Mouse (Mus musculus) MEL (cell line): ENCODE measurements around the gene Senp5. TPM values are rescaled to one million over a fixed set of nuclear protein-coding genes. Genes with fewer than 3 reads are reported as not detected.

ENCODE experiments used
- DNase-seq: peaks from one replicate; pipeline ENCODE4 v3.0.0; 2011; ENCODE audit warnings: low read depth, low spot score
- H3K27ac ChIP-seq: 2 replicates; pipeline ENCODE4 v1.5.1; 2012; ENCODE audit warnings: low read depth, mild to moderate bottlenecking, control low read depth, low read length, moderate library complexity; ENCODE audit not compliant: control insufficient read depth
- H3K27me3 ChIP-seq, 2 experiments: fragments of 150-350 bp in 1 of 2; sonication (generic) in 1 of 2; 2 replicates each; pipeline ENCODE4 v1.6.1; 2012; ENCODE audit warnings: low read length in 2 of 2, mild to moderate bottlenecking in 2 of 2, improper control_type of control experiment in 1 of 2, moderate library complexity in 1 of 2; ENCODE audit not compliant: insufficient read depth in 2 of 2, control insufficient read depth in 1 of 2
- H3K36me3 ChIP-seq, 2 experiments: 2 replicates each; pipeline ENCODE4 v1.6.1; 2012 to 2014; ENCODE audit warnings: low read length in 2 of 2, improper control_type of control experiment in 1 of 2, inconsistent platforms in 1 of 2, mild to moderate bottlenecking in 1 of 2; ENCODE audit not compliant: insufficient read depth in 2 of 2, control insufficient read depth in 1 of 2
- H3K4me1 ChIP-seq, 2 experiments: fragments of 150-350 bp in 1 of 2; sonication (generic) in 1 of 2; 2 replicates each; pipeline ENCODE4 v1.6.1; 2012; ENCODE audit warnings: low read length in 2 of 2, improper control_type of control experiment in 1 of 2, mild to moderate bottlenecking in 1 of 2; ENCODE audit not compliant: insufficient read depth in 2 of 2, control insufficient read depth in 1 of 2
- H3K4me3 ChIP-seq, 2 experiments: fragments of 150-350 bp in 1 of 2; sonication (generic) in 1 of 2; 2 replicates each; pipeline ENCODE4 v1.5.1; 2012; ENCODE audit warnings: low read depth in 2 of 2, low read length in 2 of 2, mild to moderate bottlenecking in 2 of 2, moderate library complexity in 2 of 2, control low read depth in 1 of 2, improper control_type of control experiment in 1 of 2; ENCODE audit not compliant: control insufficient read depth in 1 of 2, insufficient read depth in 1 of 2
- H3K79me2 ChIP-seq: 2 replicates; pipeline ENCODE4 v1.6.1; 2012; ENCODE audit warnings: mild to moderate bottlenecking, low read length, moderate library complexity; ENCODE audit not compliant: control insufficient read depth, poor library complexity, insufficient read depth
- H3K9ac ChIP-seq: 2 replicates; pipeline ENCODE4 v1.6.1; 2012; ENCODE audit warnings: low read depth, mild to moderate bottlenecking, control low read depth, low read length, moderate library complexity; ENCODE audit not compliant: control insufficient read depth, poor library complexity, severe bottlenecking
- H3K9me3 ChIP-seq: fragments of 150-350 bp; sonication (generic); replicated peaks from 2 replicates; pipeline ENCODE4 v1.6.1; 2012; ENCODE audit warnings: mild to moderate bottlenecking, low read length, improper control_type of control experiment, moderate library complexity; ENCODE audit not compliant: insufficient read depth
- BHLHE40 ChIP-seq: IDR thresholded peaks from 2 replicates; pipeline ENCODE4 v1.6.1; 2012; ENCODE audit warnings: low read depth, mild to moderate bottlenecking, inconsistent platforms, low read length, improper control_type of control experiment, borderline replicate concordance
- CHD1 ChIP-seq: IDR thresholded peaks from 2 replicates; pipeline ENCODE4 v1.6.1; 2012; ENCODE audit warnings: low read depth, mild to moderate bottlenecking, inconsistent platforms, low read length, improper control_type of control experiment
- CHD2 ChIP-seq: IDR thresholded peaks from 2 replicates; pipeline ENCODE4 v1.6.1; 2011; ENCODE audit warnings: low read length, improper control_type of control experiment
- CTCF ChIP-seq, 3 experiments: IDR thresholded peaks in 2 of 3; conservative IDR thresholded peaks in 1 of 3; 2 replicates each; pipeline ENCODE4 v1.5.1; 2011 to 2012; ENCODE audit warnings: low read length in 3 of 3, low read depth in 2 of 3, mild to moderate bottlenecking in 2 of 3, improper control_type of control experiment in 1 of 3, inconsistent platforms in 1 of 3, mixed read lengths in 1 of 3, moderate library complexity in 1 of 3; ENCODE audit not compliant: control insufficient read depth in 1 of 3, insufficient read depth in 1 of 3, poor library complexity in 1 of 3, severe bottlenecking in 1 of 3
- EP300 ChIP-seq, 2 experiments: IDR thresholded peaks; 2 replicates each; pipeline ENCODE4 v1.6.1; 2011; ENCODE audit warnings: improper control_type of control experiment in 2 of 2, low read length in 2 of 2, low read depth in 1 of 2, mild to moderate bottlenecking in 1 of 2
- GABPA ChIP-seq: IDR thresholded peaks from 2 replicates; pipeline ENCODE4 v1.6.1; 2012; ENCODE audit warnings: low read depth, mild to moderate bottlenecking, inconsistent platforms, low read length, improper control_type of control experiment, moderate library complexity
- HCFC1 ChIP-seq: IDR thresholded peaks from 2 replicates; pipeline ENCODE4 v1.6.1; 2012; ENCODE audit warnings: low read depth, mild to moderate bottlenecking, inconsistent platforms, low read length, improper control_type of control experiment, moderate library complexity
- JUND ChIP-seq: IDR thresholded peaks from 2 replicates; pipeline ENCODE4 v1.6.1; 2011; ENCODE audit warnings: low read depth, mild to moderate bottlenecking, improper control_type of control experiment, low read length
- MAZ ChIP-seq: IDR thresholded peaks from 2 replicates; pipeline ENCODE4 v1.6.1; 2012; ENCODE audit warnings: low read depth, mild to moderate bottlenecking, inconsistent platforms, low read length, improper control_type of control experiment
- NELFE ChIP-seq: IDR thresholded peaks from 2 replicates; pipeline ENCODE4 v1.6.1; 2011; ENCODE audit warnings: low read depth, low read length, improper control_type of control experiment
- RAD21 ChIP-seq: IDR thresholded peaks from 2 replicates; pipeline ENCODE4 v1.6.1; 2011; ENCODE audit warnings: mild to moderate bottlenecking, low read depth, low read length, improper control_type of control experiment
- TAL1 ChIP-seq: IDR thresholded peaks from 2 replicates; pipeline ENCODE4 v1.6.1; 2012; ENCODE audit warnings: mild to moderate bottlenecking, inconsistent platforms, low read length, moderate library complexity, mixed read lengths
- TCF12 ChIP-seq: IDR thresholded peaks from 2 replicates; pipeline ENCODE4 v1.6.1; 2014; ENCODE audit warnings: low read depth, mild to moderate bottlenecking, inconsistent platforms, low read length, improper control_type of control experiment, moderate library complexity
- USF1 ChIP-seq: IDR thresholded peaks from 2 replicates; pipeline ENCODE4 v1.6.1; 2014; ENCODE audit warnings: low read depth, mild to moderate bottlenecking, inconsistent platforms, low read length, improper control_type of control experiment, moderate library complexity
- ZC3H11A ChIP-seq: IDR thresholded peaks from 2 replicates; pipeline ENCODE4 v1.6.1; 2012; ENCODE audit warnings: low read depth, mild to moderate bottlenecking, inconsistent platforms, low read length, improper control_type of control experiment
- ZMIZ1 ChIP-seq: IDR thresholded peaks from 2 replicates; pipeline ENCODE4 v1.6.1; 2012; ENCODE audit warnings: low read depth, mild to moderate bottlenecking, inconsistent platforms, low read length, improper control_type of control experiment, moderate library complexity
- ZNF384 ChIP-seq: IDR thresholded peaks from 2 replicates; pipeline ENCODE4 v1.6.1; 2012; ENCODE audit warnings: low read depth, mild to moderate bottlenecking, inconsistent platforms, low read length, improper control_type of control experiment
- polyA plus RNA-seq, 2 experiments: library from polyadenylated mRNA; stranded (reverse) in 1 of 2; unstranded in 1 of 2; fragments of >175 nt in 1 of 2; fragments of >200 nt in 1 of 2; gene quantifications; 2 replicates each; pipeline versions ENCODE4 v1.2.1 to v1.2.4; 2012; ENCODE audit warnings: low replicate concordance in 2 of 2, low read depth in 1 of 2; ENCODE audit not compliant: insufficient read length in 2 of 2, insufficient read depth in 1 of 2, missing spikeins in 1 of 2
- total RNA-seq: library from RNA; depleted of rRNA; stranded (reverse); fragments of 300-350 nt; gene quantifications from 2 replicates; pipeline ENCODE4 v1.2.3, GENCODE M21; 2012; rRNA removed

The Senp5 gene
- total and polyA plus RNA-seq, 3 experiments = 10.3 to 12.5 TPM; not detected in 1

GRCm38 (mm10) chr16:31910281-31910847 lies 92.7 kb downstream of the Senp5 start:
- Histone ChIP-seq H3K4me3 (peak overlapping the region; percentile 23 to 39; a peak in 3 of 4 replicates), H3K79me2 (no peaks in the 10 kb centered on the region), H3K9ac (no peak overlapping the region), H3K9me3 (no peaks in the 10 kb centered on the region), H3K27ac (no peak overlapping the region), H3K36me3 (no peaks in the 10 kb centered on the region), H3K4me1 (peaks cover 0 to 5% of the 10 kb centered on the region in 2 experiments; a peak in 3 of 4 replicates), H3K27me3 (no peaks in the 10 kb centered on the region)
- TF ChIP-seq EP300 (IDR thresholded peaks at IDR 0.05; ENCODE audit: low read depth in 1 of 2, low read length in 2 of 2) (no peak), BHLHE40 (no peak), CTCF (IDR thresholded peaks at IDR 0.05 in 2 of 3, conservative IDR thresholded peaks at IDR 0.05 in 1 of 3; ENCODE audit: control insufficient read depth in 1 of 3, insufficient read depth in 1 of 3, low read depth in 2 of 3, low read length in 3 of 3, poor library complexity in 1 of 3, severe bottlenecking in 1 of 3) (no peak; a peak in 1 of 6 replicates), JUND (no peak), MAZ (no peak), GABPA (no peak), ZNF384 (peak; percentile 85), TCF12 (no peak), CHD1 (no peak), ZC3H11A (no peak), RAD21 (no peak), TAL1 (no peak), NELFE (no peak), ZMIZ1 (no peak), CHD2 (no peak), USF1 (peak; percentile 61), HCFC1 (no peak)
- peak; percentile 37 for DNase-seq

Other genes starting within 250 kb of the Senp5 start
- not detected in 2 replicates for gene Meltf, start 124.5 kb downstream of the Senp5 start, total RNA-seq
- not detected for gene Meltf, start 124.5 kb downstream of the Senp5 start, polyA plus RNA-seq
- 0.23 and 0.26 TPM in 2 replicates for gene Pigz, start 69.4 kb downstream of the Senp5 start, total RNA-seq
- gene Pigz, start 69.4 kb downstream of the Senp5 start, polyA plus RNA-seq = under 1 TPM in 1 of 2 experiments, not detected in 1; 0.28 TPM
- gene 0610012G03Rik, start 54.8 kb downstream of the Senp5 start, total RNA-seq = 41.9 and 44.4 TPM in 2 replicates
- 10 to 100 TPM in 1 of 2 experiments, not detected in 1; 56.2 TPM for gene 0610012G03Rik, start 54.8 kb downstream of the Senp5 start, polyA plus RNA-seq
- 79.6 and 100 TPM in 2 replicates for gene Ncbp2, start 54.8 kb downstream of the Senp5 start, total RNA-seq
- 100 to 1,000 TPM in 1 of 2 experiments, not detected in 1; 222 TPM for gene Ncbp2, start 54.8 kb downstream of the Senp5 start, polyA plus RNA-seq
- 23.0 and 23.4 TPM in 2 replicates for gene Pak2, start 76.1 kb upstream of the Senp5 start, total RNA-seq
- gene Pak2, start 76.1 kb upstream of the Senp5 start, polyA plus RNA-seq = 10 to 100 TPM; 34.1 to 67.2 TPM
- gene Pigx, start 96.5 kb upstream of the Senp5 start, total RNA-seq = 22.3 and 24.0 TPM in 2 replicates
- gene Pigx, start 96.5 kb upstream of the Senp5 start, polyA plus RNA-seq = 10 to 100 TPM in 1 of 2 experiments, not detected in 1; 29.5 TPM
- 7.1 and 7.3 TPM in 2 replicates for gene Cep19, start 96.5 kb upstream of the Senp5 start, total RNA-seq
- gene Cep19, start 96.5 kb upstream of the Senp5 start, polyA plus RNA-seq = 1 to 10 TPM in 1 of 2 experiments, not detected in 1; 8.7 TPM
- gene Nrros, start 162.3 kb upstream of the Senp5 start, total RNA-seq = 56.1 and 59.8 TPM in 2 replicates
- 10 to 100 TPM in 1 of 2 experiments, not detected in 1; 55.9 TPM for gene Nrros, start 162.3 kb upstream of the Senp5 start, polyA plus RNA-seq
- gene Bex6, start 176.5 kb upstream of the Senp5 start, total RNA-seq = not detected in 2 replicates
- gene Bex6, start 176.5 kb upstream of the Senp5 start, polyA plus RNA-seq = not detected
- gene Fbxo45, start 243.9 kb upstream of the Senp5 start, total RNA-seq = 17.5 and 19.3 TPM in 2 replicates
- gene Fbxo45, start 243.9 kb upstream of the Senp5 start, polyA plus RNA-seq = 10 to 100 TPM in 1 of 2 experiments, not detected in 1; 15.4 TPM
- 16.8 and 18.0 TPM in 2 replicates for gene Wdr53, start 243.9 kb upstream of the Senp5 start, total RNA-seq
- gene Wdr53, start 243.9 kb upstream of the Senp5 start, polyA plus RNA-seq = 10 to 100 TPM in 1 of 2 experiments, not detected in 1; 20.9 TPM